Mouse (Mus musculus) intestine, embryonic 16.5 days (tissue): ENCODE results near the gene Ctsd. TPM values are rescaled to one million over a fixed set of nuclear protein-coding genes. Genes with fewer than 3 reads are reported as not detected.

Source experiments
- ATAC-seq: fragments of 200-750 bp; cut with Nextera tagmentation; 2 replicates; pipeline ENCODE4 v1.8.0; 2017; ENCODE audit warnings: moderate TSS enrichment, moderate library complexity
- H3K27ac ChIP-seq: fragments of 300-500 bp; sonication (generic); 2 replicates; pipeline ENCODE4 v1.5.1; 2014; ENCODE audit warnings: mild to moderate bottlenecking, low read length
- H3K27me3 ChIP-seq: fragments of 300-500 bp; sonication (generic); replicated peaks from 2 replicates; pipeline ENCODE4 v1.6.1; 2014; ENCODE audit warnings: low read length, control low read depth, mixed read lengths; ENCODE audit not compliant: control insufficient read depth, insufficient read depth
- H3K36me3 ChIP-seq: fragments of 300-500 bp; sonication (generic); 2 replicates; pipeline ENCODE4 v1.6.1; 2014; ENCODE audit warnings: low read length, control low read depth; ENCODE audit not compliant: control insufficient read depth, insufficient read depth
- H3K4me1 ChIP-seq: fragments of 300-500 bp; sonication (generic); 2 replicates; pipeline ENCODE4 v1.6.1; 2014; ENCODE audit warnings: low read length, control low read depth, mixed read lengths; ENCODE audit not compliant: control insufficient read depth, insufficient read depth
- H3K4me2 ChIP-seq: fragments of 300-500 bp; sonication (generic); 2 replicates; pipeline ENCODE4 v1.6.1; 2014; ENCODE audit warnings: low read depth, low read length, control low read depth
- H3K4me3 ChIP-seq: fragments of 300-500 bp; sonication (generic); 2 replicates; pipeline ENCODE4 v1.5.1; 2014; ENCODE audit warnings: mild to moderate bottlenecking, low read length
- H3K9ac ChIP-seq: fragments of 300-500 bp; sonication (generic); 2 replicates; pipeline ENCODE4 v1.6.1; 2014; ENCODE audit warnings: low read depth, low read length
- H3K9me3 ChIP-seq: fragments of 300-500 bp; sonication (generic); 2 replicates; pipeline ENCODE4 v1.6.1; 2016; ENCODE audit warnings: low read length, control low read depth; ENCODE audit not compliant: control insufficient read depth
- WGBS: fragments of 180-500 bp; shearing (Covaris S2); extraction: QIAGEN DNeasy Blood & Tissue Kit; methylation state at CpG from one replicate; pipeline ENCODE4 v1.1.7; 2014; 5-methylcytosine and 5-hydroxymethylcytosine counted together
- polyA plus RNA-seq: library from polyadenylated mRNA; unstranded; fragments of >200 nt; fragmentation: Nextera tagmentation; extraction: Ambion mirVana; gene quantifications from 2 replicates; pipeline ENCODE4 v1.2.1, GENCODE M21; 2015

Ctsd gene
- polyA plus RNA-seq, 1 experiment from 2014 or later, result 395 TPM

GRCm38 (mm10) chr7:142382567-142382966 is 5.3 kb downstream of the Ctsd start, which contains the start of gene Gm49369:
Gene Gm49369, minus strand, starts transcription at chr7:142382667.
- no peaks in the 10 kb centered on the region for H3K9me3 ChIP-seq
- H3K4me2 ChIP-seq, result no peak within 1 kb of the TSS
- peaks cover 19% of the 10 kb centered on the region for H3K4me1 ChIP-seq
- peaks cover 50% of the 10 kb centered on the region for H3K36me3 ChIP-seq
- H3K4me3 ChIP-seq, result no peak within 1 kb of the TSS
- H3K9ac ChIP-seq, result no peak within 1 kb of the TSS
- no peak within 1 kb of the TSS for H3K27ac ChIP-seq
- no peak for ATAC-seq
- no peaks in the 10 kb centered on the region for H3K27me3 ChIP-seq
- 92% methylated on average over 5 of the region's 5 CpGs for WGBS

- 86% methylated on average over 4 of the region's 4 CpGs for WGBS
- no peak overlapping the region for H3K4me3 ChIP-seq
- peaks cover 59% of the 10 kb centered on the region for H3K36me3 ChIP-seq
- no peak overlapping the region for H3K4me2 ChIP-seq
- no peaks in the 10 kb centered on the region for H3K9me3 ChIP-seq
- peaks cover 9% of the 10 kb centered on the region for H3K4me1 ChIP-seq
- no peak overlapping the region for H3K27ac ChIP-seq
- H3K27me3 ChIP-seq, result no peaks in the 10 kb centered on the region
- H3K9ac ChIP-seq, result no peak overlapping the region
- no peak for ATAC-seq
These were observed 6.7 kb downstream of the Ctsd start for GRCm38 (mm10) chr7:142381175-142381574.

- H3K27ac ChIP-seq, result no peak overlapping the region
- no peaks in the 10 kb centered on the region for H3K4me1 ChIP-seq
- no peak overlapping the region for H3K4me3 ChIP-seq
- no peaks in the 10 kb centered on the region for H3K9me3 ChIP-seq
- no peak overlapping the region for H3K9ac ChIP-seq
- no peaks in the 10 kb centered on the region for H3K27me3 ChIP-seq
- ATAC-seq, result no peak
- 79% methylated on average over 6 of the region's 6 CpGs for WGBS
- no peak overlapping the region for H3K4me2 ChIP-seq
- H3K36me3 ChIP-seq, result peaks cover 56% of the 10 kb centered on the region
These were observed 8.7 kb downstream of the Ctsd start for GRCm38 (mm10) chr7:142379186-142379585.

- H3K36me3 ChIP-seq, result peaks cover 43% of the 10 kb centered on the region
- 0 out of 2 replicates have a peak, but pooled peaks have one; percentile 24 for ATAC-seq
- peaks cover 3% of the 10 kb centered on the region; the same call in 1 of the 2 replicates for H3K4me1 ChIP-seq
- H3K9ac ChIP-seq, result no peak overlapping the region
- no peaks in the 10 kb centered on the region for H3K9me3 ChIP-seq
- no peak overlapping the region for H3K4me2 ChIP-seq
- WGBS, result 73% methylated on average over 14 of the region's 14 CpGs
- H3K4me3 ChIP-seq, result no peak overlapping the region
- no peak overlapping the region for H3K27ac ChIP-seq
- H3K27me3 ChIP-seq, result peaks cover 4% of the 10 kb centered on the region
These were observed 10.5 kb downstream of the Ctsd start for GRCm38 (mm10) chr7:142377233-142377925.

- Histone ChIP-seq H3K27ac (no peak overlapping the region), H3K4me1 (peaks cover 12% of the 10 kb centered on the region), H3K27me3 (peaks cover 17% of the 10 kb centered on the region), H3K9ac (no peak overlapping the region), H3K4me2 (no peak overlapping the region), H3K36me3 (peaks cover 31% of the 10 kb centered on the region), H3K9me3 (no peaks in the 10 kb centered on the region), H3K4me3 (no peak overlapping the region)
- ATAC-seq, result no peak
- WGBS, result 79% methylated on average over 4 of the region's 4 CpGs
These were observed 11.7 kb downstream of the Ctsd start for GRCm38 (mm10) chr7:142376096-142376495.

- 84% methylated on average over 6 of the region's 6 CpGs for WGBS
- H3K36me3 ChIP-seq, result peaks cover 28% of the 10 kb centered on the region
- H3K9ac ChIP-seq, result no peak overlapping the region
- no peaks in the 10 kb centered on the region for H3K9me3 ChIP-seq
- H3K4me2 ChIP-seq, result no peak overlapping the region
- ATAC-seq, result no peak
- peaks cover 12% of the 10 kb centered on the region for H3K4me1 ChIP-seq
- H3K4me3 ChIP-seq, result no peak overlapping the region
- H3K27ac ChIP-seq, result no peak overlapping the region
- H3K27me3 ChIP-seq, result peaks cover 21% of the 10 kb centered on the region
These were observed 12.5 kb downstream of the Ctsd start for GRCm38 (mm10) chr7:142375261-142375724.

GRCm38 (mm10) chr7:142374413-142375015 is 13.3 kb downstream of the Ctsd start:
- H3K9ac ChIP-seq, result no peak overlapping the region
- WGBS, result 83% methylated on average over 5 of the region's 5 CpGs
- H3K9me3 ChIP-seq, result no peaks in the 10 kb centered on the region

GRCm38 (mm10) chr7:142373641-142374412 is 14.0 kb downstream of the Ctsd start, which contains the start of gene Ifitm10:
Gene Ifitm10, minus strand, starts transcription at chr7:142373753.
- Histone ChIP-seq H3K27me3 (peaks cover 24% of the 10 kb centered on the region), H3K9ac (no peak within 1 kb of the TSS), H3K4me1 (peaks cover 12% of the 10 kb centered on the region), H3K27ac (no peak within 1 kb of the TSS), H3K4me2 (no peak within 1 kb of the TSS), H3K4me3 (no peak within 1 kb of the TSS), H3K36me3 (peaks cover 21% of the 10 kb centered on the region), H3K9me3 (no peaks in the 10 kb centered on the region)
- ATAC-seq, result no peak
- 73% methylated on average over 8 of the region's 8 CpGs for WGBS

More at GRCm38 (mm10) chr7:142374413-142375015, 13.3 kb downstream of the Ctsd start:
- Histone ChIP-seq H3K36me3 (peaks cover 25% of the 10 kb centered on the region), H3K27me3 (peaks cover 24% of the 10 kb centered on the region), H3K4me1 (peaks cover 12% of the 10 kb centered on the region), H3K4me2 (no peak overlapping the region), H3K27ac (no peak overlapping the region), H3K4me3 (no peak overlapping the region)
- ATAC-seq, result no peak

GRCm38 (mm10) chr7:142373039-142373438 is 14.8 kb downstream of the Ctsd start:
- no peak overlapping the region for H3K4me2 ChIP-seq
- no peak overlapping the region for H3K4me3 ChIP-seq
- H3K27ac ChIP-seq, result no peak overlapping the region
- WGBS, result 77% methylated on average over 5 of the region's 5 CpGs
- H3K9me3 ChIP-seq, result no peaks in the 10 kb centered on the region
- peaks cover 12% of the 10 kb centered on the region for H3K4me1 ChIP-seq
- H3K36me3 ChIP-seq, result peaks cover 17% of the 10 kb centered on the region
- peaks cover 24% of the 10 kb centered on the region for H3K27me3 ChIP-seq
- ATAC-seq, result no peak
- no peak overlapping the region for H3K9ac ChIP-seq
